Mouse (Mus musculus) intestine, postnatal 0 days (tissue): Measurements from ENCODE around the gene Magel2. TPM values are rescaled to one million over a fixed set of nuclear protein-coding genes. Genes with fewer than 3 reads are reported as not detected.

Experiments used
- ATAC-seq: fragments of 200-750 bp; cut with Nextera tagmentation; 2 replicates; pipeline ENCODE4 v1.8.0; 2017; ENCODE audit warnings: mild to moderate bottlenecking, moderate TSS enrichment, moderate library complexity
- H3K27ac ChIP-seq: fragments of 300-500 bp; sonication (generic); 2 replicates; pipeline ENCODE4 v1.5.1; 2014; ENCODE audit warnings: mild to moderate bottlenecking, low read depth, low read length, moderate library complexity
- H3K27me3 ChIP-seq: fragments of 300-500 bp; sonication (generic); replicated peaks from 2 replicates; pipeline ENCODE4 v1.6.1; 2014; ENCODE audit warnings: low read length, mixed read lengths; ENCODE audit not compliant: control insufficient read depth, insufficient read depth
- H3K36me3 ChIP-seq: fragments of 300-500 bp; sonication (generic); 2 replicates; pipeline ENCODE4 v1.6.1; 2014; ENCODE audit warnings: mild to moderate bottlenecking, moderate library complexity; ENCODE audit not compliant: control insufficient read depth, insufficient read depth
- H3K4me1 ChIP-seq: fragments of 300-500 bp; sonication (generic); replicated peaks from 2 replicates; pipeline ENCODE4 v1.6.1; 2014; ENCODE audit warnings: antibody characterized with exemption, low read length, mixed read lengths; ENCODE audit not compliant: control insufficient read depth, insufficient read depth
- H3K4me2 ChIP-seq: fragments of 300-500 bp; sonication (generic); replicated peaks from 2 replicates; pipeline ENCODE4 v1.6.1; 2014; ENCODE audit warnings: low read depth, mild to moderate bottlenecking, moderate library complexity
- H3K4me3 ChIP-seq: fragments of 300-500 bp; sonication (generic); 2 replicates; pipeline ENCODE4 v1.5.1; 2014; ENCODE audit warnings: low read depth, low read length
- H3K9ac ChIP-seq: fragments of 300-500 bp; sonication (generic); 2 replicates; pipeline ENCODE4 v1.6.1; 2014; ENCODE audit warnings: mild to moderate bottlenecking, low read depth, low read length
- H3K9me3 ChIP-seq: fragments of 300-500 bp; sonication (generic); 2 replicates; pipeline ENCODE4 v1.6.1; 2016; ENCODE audit warnings: mixed run types; ENCODE audit not compliant: control insufficient read depth
- CTCF ChIP-seq: sonication (generic); IDR thresholded peaks from 2 replicates; pipeline ENCODE4 v1.5.1; 2016; ENCODE audit warnings: low read depth, mild to moderate bottlenecking, control low read depth, antibody characterized with exemption, moderate library complexity
- WGBS: fragments of 180-500 bp; shearing (Covaris S2); extraction: QIAGEN DNeasy Blood & Tissue Kit; methylation state at CpG from one replicate; pipeline ENCODE4 v1.1.7; 2014; 5-methylcytosine and 5-hydroxymethylcytosine counted together
- polyA plus RNA-seq: library from polyadenylated mRNA; unstranded; fragments of >200 nt; fragmentation: Nextera tagmentation; extraction: Ambion mirVana; gene quantifications from 2 replicates; pipeline ENCODE4 v1.2.1, GENCODE M21; 2015

The Magel2 gene
- polyA plus RNA-seq, 1 experiment from 2014 or later, result 0.08 TPM

DNA sequence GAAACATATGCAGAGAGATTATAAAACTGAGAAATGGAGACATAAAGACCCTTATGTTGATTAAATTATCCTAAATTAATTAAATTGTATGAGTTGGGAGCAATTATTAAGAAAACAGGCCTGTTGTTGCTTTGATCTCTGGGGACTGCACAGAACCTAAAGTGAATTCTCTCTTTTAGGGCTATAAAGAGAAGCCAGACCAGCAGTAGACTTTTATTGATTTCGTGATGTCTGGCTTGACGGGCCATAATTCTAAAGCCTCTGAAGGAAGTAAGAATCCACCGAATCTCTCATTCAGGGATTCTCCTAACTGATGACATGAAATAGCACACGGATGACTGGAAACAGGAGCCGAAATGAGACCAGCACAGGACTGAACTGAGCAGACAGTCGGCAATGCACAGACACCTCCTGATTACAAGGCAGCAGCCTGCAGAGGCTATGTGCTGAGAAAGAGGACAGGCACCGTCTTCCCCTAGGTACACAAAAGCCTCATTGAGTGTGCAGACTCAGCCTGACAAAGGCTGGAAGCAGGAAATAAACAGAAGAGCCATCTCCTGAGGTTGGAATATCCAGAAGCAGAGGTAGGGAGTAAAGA, 11.7 kb upstream of the Magel2 start:
- Histone ChIP-seq H3K4me2 (no peak overlapping the region), H3K4me3 (no peak overlapping the region), H3K27me3 (no peaks in the 10 kb centered on the region), H3K9me3 (no peaks in the 10 kb centered on the region), H3K27ac (no peak overlapping the region), H3K9ac (no peak overlapping the region), H3K36me3 (no peaks in the 10 kb centered on the region), H3K4me1 (no peaks in the 10 kb centered on the region)
- no peak for ATAC-seq
- WGBS, result 42% methylated on average over 7 of the region's 7 CpGs
- TF ChIP-seq CTCF, result no peak

DNA sequence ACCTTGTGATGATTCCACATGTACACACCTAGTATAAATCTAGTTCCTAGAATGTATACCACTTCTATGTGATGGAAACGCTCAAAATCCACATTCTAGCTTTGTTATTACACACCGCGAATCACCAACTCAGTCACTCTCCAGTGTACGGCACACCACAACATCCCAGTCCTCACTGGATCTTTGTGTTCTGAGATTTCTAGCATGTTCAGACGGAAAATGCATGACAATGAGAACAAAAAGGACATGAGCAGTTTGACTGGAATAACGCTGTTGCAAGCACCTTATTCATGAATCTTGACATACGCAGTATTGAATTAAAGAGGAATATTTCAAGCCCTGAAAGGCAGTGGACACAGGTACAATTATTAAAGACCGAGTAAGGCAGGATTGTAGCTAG, 10.1 kb upstream of the Magel2 start:
- TF ChIP-seq CTCF, result no peak
- H3K27me3 ChIP-seq, result no peaks in the 10 kb centered on the region
- H3K4me1 ChIP-seq, result no peaks in the 10 kb centered on the region
- H3K9me3 ChIP-seq, result no peaks in the 10 kb centered on the region
- no peaks in the 10 kb centered on the region for H3K36me3 ChIP-seq
- H3K4me3 ChIP-seq, result no peak overlapping the region
- no peak overlapping the region for H3K27ac ChIP-seq
- 72% methylated on average over 8 of the region's 8 CpGs for WGBS
- no peak for ATAC-seq
- H3K9ac ChIP-seq, result no peak overlapping the region
- no peak overlapping the region for H3K4me2 ChIP-seq

DNA sequence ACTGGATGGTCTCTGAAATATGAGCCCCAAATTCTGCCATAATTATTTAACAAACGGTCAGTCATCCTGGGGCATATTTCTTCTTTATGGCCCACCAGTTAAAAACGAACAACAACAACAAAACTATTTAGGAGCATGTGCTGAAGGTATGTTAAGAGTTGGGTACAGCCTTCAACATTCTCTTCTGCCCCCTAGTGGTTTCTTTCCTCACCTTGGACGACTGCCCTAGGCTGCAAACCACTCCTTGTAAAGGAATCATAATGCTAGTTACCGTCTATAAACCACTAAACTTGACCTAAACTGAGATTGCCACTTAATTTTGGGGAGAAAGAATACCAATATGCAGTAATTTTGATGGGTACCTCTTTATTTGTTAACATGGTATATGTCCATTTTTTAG, 1.2 kb upstream of the Magel2 start:
- WGBS, result 32% methylated on average over 4 of the region's 4 CpGs
- Histone ChIP-seq H3K9me3 (no peaks in the 10 kb centered on the region), H3K4me3 (no peak overlapping the region)

GRCm38 (mm10) chr7:62377313-62377712, 503 bp downstream of the Magel2 start:
- no peak for ATAC-seq
- Histone ChIP-seq H3K4me1 (no peaks in the 10 kb centered on the region), H3K4me3 (peak overlapping the region; percentile 27), H3K27ac (no peak overlapping the region), H3K9ac (no peak overlapping the region), H3K36me3 (no peaks in the 10 kb centered on the region), H3K4me2 (peak overlapping the region; percentile 57), H3K9me3 (no peaks in the 10 kb centered on the region), H3K27me3 (no peaks in the 10 kb centered on the region)
- WGBS, result 30% methylated on average over 14 of the region's 14 CpGs
- no peak for TF ChIP-seq CTCF

More for the DNA sequence above, 1.2 kb upstream of the Magel2 start:
- ATAC-seq, result no peak
- Histone ChIP-seq H3K4me2 (no peak overlapping the region), H3K4me1 (no peaks in the 10 kb centered on the region), H3K9ac (no peak overlapping the region), H3K27me3 (no peaks in the 10 kb centered on the region), H3K27ac (no peak overlapping the region), H3K36me3 (no peaks in the 10 kb centered on the region)
- peak; percentile 58 for TF ChIP-seq CTCF

GRCm38 (mm10) chr7:62378529-62378928, 1.7 kb downstream of the Magel2 start:
- no peak for TF ChIP-seq CTCF
- Histone ChIP-seq H3K36me3 (no peaks in the 10 kb centered on the region), H3K4me3 (no peak overlapping the region), H3K4me1 (no peaks in the 10 kb centered on the region), H3K9ac (no peak overlapping the region), H3K27ac (no peak overlapping the region), H3K9me3 (no peaks in the 10 kb centered on the region), H3K27me3 (no peaks in the 10 kb centered on the region), H3K4me2 (no peak overlapping the region)
- 91% methylated on average over 9 of the region's 9 CpGs for WGBS
- no peak; the same call in 1 of the 2 replicates for ATAC-seq

- Histone ChIP-seq H3K4me3 (no peak overlapping the region), H3K9ac (no peak overlapping the region), H3K27me3 (no peaks in the 10 kb centered on the region), H3K4me1 (no peaks in the 10 kb centered on the region), H3K27ac (no peak overlapping the region), H3K9me3 (no peaks in the 10 kb centered on the region), H3K4me2 (no peak overlapping the region), H3K36me3 (no peaks in the 10 kb centered on the region)
- WGBS, result 10% methylated on average over 2 of the region's 2 CpGs
- ATAC-seq, result no peak
- peak; percentile 73 for TF ChIP-seq CTCF
Observed at GRCm38 (mm10) chr7:62382391-62382790, 5.6 kb downstream of the Magel2 start.

GRCm38 (mm10) chr7:62388291-62388690, 11.5 kb downstream of the Magel2 start:
- ATAC-seq, result no peak
- no peak overlapping the region for H3K27ac ChIP-seq
- no peaks in the 10 kb centered on the region for H3K4me1 ChIP-seq
- peak; percentile 46 for TF ChIP-seq CTCF
- H3K4me3 ChIP-seq, result no peak overlapping the region
- no peak overlapping the region for H3K9ac ChIP-seq
- WGBS, result 40% methylated on average over 4 of the region's 4 CpGs
- H3K4me2 ChIP-seq, result no peak overlapping the region
- no peaks in the 10 kb centered on the region for H3K9me3 ChIP-seq
- H3K27me3 ChIP-seq, result no peaks in the 10 kb centered on the region
- no peaks in the 10 kb centered on the region for H3K36me3 ChIP-seq
